Mouse (Mus musculus): ENCODE results near the gene Ehd4. TPM values are rescaled to one million over a fixed set of nuclear protein-coding genes. Genes with fewer than 3 reads are reported as not detected.

Gene Ehd4
- polyA plus RNA-seq, 2 experiments from 2014 or later, result 6.6 to 8.5 TPM

GRCm38 (mm10) chr2:120107446-120107845 lies 47.0 kb downstream of the Ehd4 start:
- no peak for ATAC-seq

DNA sequence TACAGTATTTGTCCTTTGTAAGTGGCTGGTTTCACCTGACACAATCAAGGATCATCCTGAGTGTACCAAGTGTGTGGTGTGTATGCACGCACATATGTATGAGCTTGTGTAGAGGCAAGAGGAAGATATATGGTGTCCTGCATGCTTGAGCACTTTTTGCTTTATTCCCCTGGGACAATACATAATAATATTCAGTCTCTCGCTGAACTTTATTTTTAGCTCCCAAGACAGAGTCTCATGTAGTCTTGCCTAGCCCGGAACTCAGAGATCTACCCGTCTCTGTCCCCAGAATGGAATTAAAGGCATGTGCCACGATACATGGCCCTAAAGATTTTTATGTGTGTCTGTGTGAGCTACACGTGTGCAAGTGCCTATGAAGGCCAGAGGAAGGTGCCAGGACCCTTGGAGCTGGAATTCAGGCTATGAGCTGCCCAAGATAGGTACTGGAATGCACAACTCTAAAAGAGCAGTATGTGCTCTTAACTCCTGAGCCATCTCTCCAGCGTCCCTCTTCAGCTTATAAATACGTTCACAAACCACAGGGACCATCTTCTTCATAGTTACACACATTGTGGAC lies 47.9 kb downstream of the Ehd4 start:
- ATAC-seq, result no peak

GRCm38 (mm10) chr2:120105861-120106260 lies 48.5 kb downstream of the Ehd4 start:
- no peak for ATAC-seq

- no peak for ATAC-seq
Measured at GRCm38 (mm10) chr2:120102881-120103280, 51.5 kb downstream of the Ehd4 start.

- no peak for ATAC-seq
Measured at GRCm38 (mm10) chr2:120102450-120102849, 52.0 kb downstream of the Ehd4 start.

DNA sequence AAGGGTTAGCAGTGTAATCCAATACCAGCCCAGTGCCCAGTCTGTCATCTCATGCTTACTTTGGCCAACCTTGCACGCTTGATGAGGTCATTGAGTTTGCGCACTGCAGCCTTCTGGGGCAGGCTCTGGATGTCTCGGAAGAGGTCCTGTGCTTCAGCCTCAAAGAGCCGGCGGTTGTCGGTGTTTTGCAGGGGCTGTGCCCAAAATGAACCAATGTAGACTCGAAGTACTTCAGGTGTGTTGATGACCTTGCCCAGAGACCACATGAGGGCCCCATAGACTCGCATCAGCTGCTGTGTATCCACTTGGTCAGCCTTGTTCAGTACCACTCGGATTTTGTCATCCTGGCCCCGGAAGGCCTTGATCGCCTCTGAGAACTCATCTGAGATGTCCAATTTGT lies 52.4 kb downstream of the Ehd4 start:
- no peak for ATAC-seq

- no peak for ATAC-seq
Measured at GRCm38 (mm10) chr2:120099886-120100285, 54.5 kb downstream of the Ehd4 start.

- no peak for ATAC-seq
Measured at GRCm38 (mm10) chr2:120099263-120099662, 55.1 kb downstream of the Ehd4 start.

DNA sequence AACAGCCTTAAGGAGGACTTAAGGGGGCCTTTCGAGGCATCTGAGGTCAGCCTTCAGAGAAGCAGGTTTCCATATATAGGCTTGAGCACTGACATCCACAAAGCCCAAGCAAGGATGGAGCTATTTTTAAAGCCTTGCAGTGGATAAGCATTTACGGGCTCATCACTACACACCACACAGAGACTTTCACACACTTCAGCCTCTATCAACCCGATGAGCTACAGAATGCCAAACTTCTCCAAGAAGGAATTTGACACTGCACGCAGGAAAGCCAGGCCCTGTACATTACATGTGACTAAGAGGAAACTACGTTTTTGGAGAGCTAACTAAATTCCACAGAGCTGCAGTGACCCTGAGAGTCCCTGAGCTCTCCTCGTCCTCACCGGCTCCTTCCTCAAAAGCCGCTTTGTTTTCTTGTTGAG lies 55.6 kb downstream of the Ehd4 start:
- ATAC-seq, result no peak

- ATAC-seq, result no peak
Measured at GRCm38 (mm10) chr2:120097868-120098267, 56.5 kb downstream of the Ehd4 start.

GRCm38 (mm10) chr2:120096711-120097110 lies 57.7 kb downstream of the Ehd4 start:
- no peak for ATAC-seq

GRCm38 (mm10) chr2:120096191-120096590 lies 58.2 kb downstream of the Ehd4 start:
- no peak for ATAC-seq

DNA sequence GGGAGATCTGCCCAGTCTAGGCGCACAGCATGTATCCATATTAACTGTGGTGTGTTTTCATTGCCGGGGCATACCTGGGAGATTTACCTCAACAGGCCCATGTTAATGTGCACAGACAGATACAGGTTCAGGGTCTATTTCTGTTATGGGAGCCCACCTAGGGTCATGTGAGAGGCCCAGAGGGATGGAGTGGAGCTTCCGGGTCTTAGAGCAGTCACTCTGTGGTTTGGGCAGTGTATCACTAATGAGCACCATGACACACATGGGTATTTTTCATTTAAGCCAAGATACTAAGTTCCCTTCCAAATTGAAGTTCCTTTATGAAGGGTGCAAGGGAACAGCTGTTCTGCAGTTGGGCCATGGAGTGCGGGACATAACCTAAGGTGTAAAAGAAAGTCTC lies 59.2 kb downstream of the Ehd4 start:
- no peak for ATAC-seq

GRCm38 (mm10) chr2:120093671-120094430 lies 60.6 kb downstream of the Ehd4 start:
- peak; percentile 62 for ATAC-seq

DNA sequence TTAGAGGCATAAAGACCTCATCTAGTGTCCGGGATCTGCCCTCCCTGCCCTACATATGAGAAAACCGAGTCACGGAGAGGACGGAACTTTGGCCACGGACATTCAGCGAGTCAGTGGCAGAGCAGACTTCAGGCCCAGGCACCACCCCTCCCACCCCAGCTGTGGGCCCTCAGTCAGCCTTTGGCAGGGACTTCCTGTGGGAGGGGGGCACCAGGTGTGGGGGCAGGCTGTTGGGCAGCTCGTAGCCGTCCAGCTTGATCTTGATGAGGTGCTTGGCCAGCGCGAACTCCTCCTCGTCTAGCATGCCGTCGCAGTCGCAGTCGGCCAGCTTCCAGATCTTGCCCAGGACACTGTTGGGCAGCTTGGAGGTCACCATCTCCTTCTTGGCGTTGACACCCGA lies 63.4 kb downstream of the Ehd4 start:
- no peak for ATAC-seq

GRCm38 (mm10) chr2:120087897-120088296 lies 66.5 kb downstream of the Ehd4 start:
- ATAC-seq, result no peak

GRCm38 (mm10) chr2:120087391-120087790 lies 67.0 kb downstream of the Ehd4 start:
- no peak for ATAC-seq

DNA sequence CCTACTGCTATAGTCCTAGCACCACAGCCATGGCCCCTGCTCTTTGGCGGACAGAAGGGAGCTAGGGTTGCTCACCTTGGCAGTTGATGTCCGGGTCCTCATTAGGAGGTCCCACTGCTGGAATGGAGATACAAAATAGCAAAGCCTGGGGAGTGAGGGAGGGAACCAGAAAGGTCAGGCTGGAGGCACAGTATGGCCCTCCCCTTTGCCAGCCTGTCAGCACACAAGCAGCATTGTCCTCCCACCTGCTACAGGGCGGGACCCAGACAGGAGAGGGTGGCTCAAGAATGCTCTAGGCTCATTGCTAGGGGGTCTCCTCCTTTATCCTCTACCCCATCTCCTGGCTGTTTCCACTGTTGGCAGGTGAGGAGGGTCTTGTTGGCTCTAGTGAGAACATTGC lies 68.4 kb downstream of the Ehd4 start:
- ATAC-seq, result no peak

GRCm38 (mm10) chr2:120084593-120085361 lies 69.6 kb downstream of the Ehd4 start:
- no peak for ATAC-seq

GRCm38 (mm10) chr2:120082416-120082815 lies 72.0 kb downstream of the Ehd4 start:
- ATAC-seq, result no peak

DNA sequence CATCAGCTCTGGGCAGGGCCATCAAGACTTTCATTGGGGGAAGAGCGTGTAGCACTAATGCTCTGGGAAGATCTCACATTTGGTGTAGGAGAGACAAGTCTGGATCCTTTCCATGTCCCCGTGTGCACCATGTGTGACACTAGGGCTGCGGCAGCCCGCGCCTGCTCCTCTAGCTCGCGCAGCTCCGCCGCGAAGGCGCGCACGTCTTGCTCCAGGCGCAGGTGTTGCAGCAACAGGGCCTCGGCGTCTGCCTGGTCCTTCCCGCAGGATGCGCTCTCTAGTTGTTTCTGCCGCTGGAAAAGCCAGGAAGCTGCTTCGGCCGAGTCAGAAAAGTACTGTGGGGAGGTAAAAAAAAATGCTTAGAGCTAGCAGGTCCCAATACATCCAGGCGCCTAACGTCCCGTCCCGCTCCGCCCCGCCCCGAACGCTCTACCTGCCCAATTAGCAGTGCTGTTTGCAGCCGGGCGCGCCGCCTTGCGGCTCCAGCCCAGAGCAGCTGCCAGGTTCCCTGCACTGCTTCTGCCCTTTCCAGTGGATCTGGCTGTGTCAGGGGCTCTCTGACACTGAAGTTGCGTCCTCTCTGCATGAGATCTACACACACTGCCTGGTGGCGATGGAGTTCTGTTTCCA lies 78.2 kb downstream of the Ehd4 start:
- no peak for ATAC-seq

DNA sequence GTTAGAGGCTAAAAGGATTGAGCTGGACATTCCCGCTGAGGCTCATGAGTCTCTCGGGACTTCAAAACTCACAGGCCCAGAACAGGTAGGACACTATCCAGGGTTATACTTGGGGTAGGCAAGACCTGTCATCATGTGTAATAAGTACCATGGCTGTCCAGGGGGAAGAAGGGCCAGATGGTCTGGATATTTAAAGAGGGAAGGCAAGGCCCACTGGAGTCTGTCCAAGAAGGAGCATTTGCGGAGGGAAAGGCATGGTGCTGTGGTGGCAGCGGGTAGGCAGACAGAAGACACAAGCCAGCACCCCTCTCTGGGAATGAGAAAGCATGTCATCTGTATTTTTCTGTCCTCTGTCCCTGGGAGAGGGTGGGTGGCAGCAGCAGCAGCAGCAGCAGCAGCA lies 80.3 kb downstream of the Ehd4 start:
- no peak for ATAC-seq

GRCm38 (mm10) chr2:120069466-120069990 lies 84.9 kb downstream of the Ehd4 start:
- ATAC-seq, result no peak
